ENCODE assay signal across 9 mouse cellular contexts in the genomic region with DNA sequence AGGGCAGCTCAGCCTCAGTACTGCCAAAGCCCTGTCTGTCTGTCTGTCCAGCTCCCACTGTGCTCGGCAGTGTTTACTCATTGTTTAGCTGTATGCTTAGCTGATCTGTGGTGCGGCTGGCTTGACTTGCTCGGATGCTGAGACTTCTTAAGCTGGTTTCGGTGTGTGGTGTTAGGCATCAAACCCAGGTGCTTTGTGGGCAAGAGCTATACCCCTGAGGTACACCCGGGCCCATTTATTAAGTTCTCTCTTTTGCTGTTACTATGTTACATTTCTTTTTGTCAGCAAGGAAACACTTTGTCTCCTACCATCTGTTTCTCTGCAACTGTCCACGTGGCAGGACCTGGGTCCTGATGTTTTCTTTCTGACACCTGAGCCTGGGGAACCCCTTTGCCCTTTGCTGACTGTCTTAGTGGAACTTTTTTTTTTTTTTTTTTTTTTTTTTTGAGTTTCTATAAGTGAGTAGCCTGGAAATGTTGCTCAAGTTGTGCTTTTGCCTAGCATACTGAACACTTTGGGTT.
DNase-seq lines count a peak whose midpoint lies in the region; ATAC-seq and TF ChIP-seq lines count a peak whose summit lies in the region.
"Had no signal": no experiment of that assay in that cellular context is flagged by ENCODE, and none has a peak within 500 bp of the region (broad histone marks: within the 10 kb centered on the region; RNA-seq: fewer than 3 reads in every experiment).

No protein-coding gene starts in this region.

- DNase-seq in forebrain, embryonic 10.5 days (ENCODE audit: extremely low spot score, low spot score), result no peak
- DNase-seq in forebrain, embryonic 11.5 days (ENCODE audit: low spot score), result no peak
- DNase-seq in liver, adult 2 months (ENCODE audit: extremely low read depth, low read depth, low spot score), result no peak
- DNase-seq in liver, embryonic 11.5 days (ENCODE audit: low spot score), result no peak
- no peak for DNase-seq in embryonic facial prominence, embryonic 14.5 days (ENCODE audit: low spot score)
- DNase-seq in naive thymus-derived CD4-positive, alpha-beta T cell, adult 2 months (ENCODE audit: low read depth), result peak; percentile 51
- DNase-seq in left cerebral cortex, postnatal 4 days, result no peak
- no peak for DNase-seq in midbrain, embryonic 11.5 days (ENCODE audit: low spot score, missing footprints)
- DNase-seq: right cerebral cortex, postnatal 4 days had no signal

- TF ChIP-seq CTCF in liver, adult 2 months (IDR thresholded peaks at IDR 0.05; ENCODE audit: low read depth, low read length), result no peak

- TF ChIP-seq POLR2A in liver, adult 2 months (IDR thresholded peaks at IDR 0.05; ENCODE audit: extremely low read depth, insufficient read depth, low read length), result no peak

- no peak for ATAC-seq in forebrain, embryonic 11.5 days (replicated peaks; ENCODE audit: low FRiP score)
- no peak for ATAC-seq in liver, embryonic 11.5 days (replicated peaks; ENCODE audit: low FRiP score)
- ATAC-seq in embryonic facial prominence, embryonic 14.5 days (ENCODE audit: low read depth), result no peak
- no peak for ATAC-seq in midbrain, embryonic 11.5 days (ENCODE audit: low FRiP score)

- H3K27ac ChIP-seq in forebrain, embryonic 10.5 days, result peak overlapping the region; percentile 77
- no peak overlapping the region for H3K27ac ChIP-seq in forebrain, embryonic 11.5 days (ENCODE audit: low read depth, low read length)
- H3K27ac ChIP-seq in liver, adult 2 months (replicated peaks; ENCODE audit: insufficient read depth, low read depth, low read length), result peak overlapping the region; percentile 1
- H3K27ac ChIP-seq in liver, embryonic 11.5 days (ENCODE audit: low read depth, low read length), result no peak overlapping the region
- H3K27ac ChIP-seq in embryonic facial prominence, embryonic 14.5 days (replicated peaks; ENCODE audit: low read depth, low read length), result peak overlapping the region; percentile 50; the same call in 1 of the 2 replicates
- H3K27ac ChIP-seq in midbrain, embryonic 11.5 days (ENCODE audit: low read depth, low read length), result no peak overlapping the region

- no peak overlapping the region for H3K4me3 ChIP-seq in forebrain, embryonic 10.5 days
- no peak overlapping the region for H3K4me3 ChIP-seq in forebrain, embryonic 11.5 days (ENCODE audit: low read depth, low read length)
- H3K4me3 ChIP-seq in liver, adult 2 months (ENCODE audit: insufficient read depth, low read depth, low read length), result no peak overlapping the region
- no peak overlapping the region for H3K4me3 ChIP-seq in liver, embryonic 11.5 days (ENCODE audit: low read depth, low read length)
- H3K4me3 ChIP-seq in embryonic facial prominence, embryonic 14.5 days (ENCODE audit: low read depth, low read length), result no peak overlapping the region
- no peak overlapping the region for H3K4me3 ChIP-seq in midbrain, embryonic 11.5 days (ENCODE audit: low read depth, low read length)

- H3K9ac ChIP-seq in forebrain, embryonic 11.5 days (ENCODE audit: low read length), result no peak overlapping the region
- no peak overlapping the region for H3K9ac ChIP-seq in liver, adult 2 months (ENCODE audit: low read depth, low read length)
- no peak overlapping the region for H3K9ac ChIP-seq in liver, embryonic 11.5 days (ENCODE audit: low read depth, low read length)
- H3K9ac ChIP-seq in embryonic facial prominence, embryonic 14.5 days (ENCODE audit: low read depth, low read length), result no peak overlapping the region
- no peak overlapping the region for H3K9ac ChIP-seq in midbrain, embryonic 11.5 days (ENCODE audit: low read length)

- H3K4me2 ChIP-seq in forebrain, embryonic 11.5 days (ENCODE audit: low read depth, low read length, severe bottlenecking), result no peak overlapping the region
- H3K4me2 ChIP-seq in liver, embryonic 11.5 days, result no peak overlapping the region
- no peak overlapping the region for H3K4me2 ChIP-seq in embryonic facial prominence, embryonic 14.5 days (ENCODE audit: low read depth, low read length)
- no peak overlapping the region for H3K4me2 ChIP-seq in midbrain, embryonic 11.5 days

- no peaks in the 10 kb centered on the region for H3K9me3 ChIP-seq in forebrain, embryonic 10.5 days
- no peaks in the 10 kb centered on the region for H3K9me3 ChIP-seq in forebrain, embryonic 11.5 days (ENCODE audit: control insufficient read depth, low read length)
- no peaks in the 10 kb centered on the region for H3K9me3 ChIP-seq in liver, embryonic 11.5 days (ENCODE audit: control insufficient read depth, low read length)
- no peaks in the 10 kb centered on the region for H3K9me3 ChIP-seq in embryonic facial prominence, embryonic 14.5 days (ENCODE audit: control insufficient read depth, low read length)
- no peaks in the 10 kb centered on the region for H3K9me3 ChIP-seq in midbrain, embryonic 11.5 days (ENCODE audit: control insufficient read depth, low read length)

- H3K27me3 ChIP-seq in forebrain, embryonic 10.5 days (ENCODE audit: poor library complexity, severe bottlenecking), result no peaks in the 10 kb centered on the region
- no peaks in the 10 kb centered on the region for H3K27me3 ChIP-seq in forebrain, embryonic 11.5 days (ENCODE audit: control insufficient read depth, insufficient read depth, low read length)
- no peaks in the 10 kb centered on the region for H3K27me3 ChIP-seq in liver, adult 2 months (ENCODE audit: control insufficient read depth, insufficient read depth, low read length)
- no peaks in the 10 kb centered on the region for H3K27me3 ChIP-seq in liver, embryonic 11.5 days (replicated peaks; ENCODE audit: control insufficient read depth, insufficient read depth, low read length)
- H3K27me3 ChIP-seq in embryonic facial prominence, embryonic 14.5 days (replicated peaks; ENCODE audit: control insufficient read depth, insufficient read depth, low read length), result no peaks in the 10 kb centered on the region
- no peaks in the 10 kb centered on the region for H3K27me3 ChIP-seq in midbrain, embryonic 11.5 days (ENCODE audit: control insufficient read depth, insufficient read depth, low read length)

- no peaks in the 10 kb centered on the region for H3K36me3 ChIP-seq in forebrain, embryonic 10.5 days (replicated peaks)
- H3K36me3 ChIP-seq in forebrain, embryonic 11.5 days (ENCODE audit: control insufficient read depth, insufficient read depth, low read length), result no peaks in the 10 kb centered on the region
- no peaks in the 10 kb centered on the region for H3K36me3 ChIP-seq in liver, adult 2 months (ENCODE audit: control insufficient read depth, insufficient read depth, low read length)
- no peaks in the 10 kb centered on the region for H3K36me3 ChIP-seq in liver, embryonic 11.5 days (ENCODE audit: control insufficient read depth, insufficient read depth, low read length)
- H3K36me3 ChIP-seq in embryonic facial prominence, embryonic 14.5 days (ENCODE audit: control insufficient read depth, insufficient read depth, low read length), result no peaks in the 10 kb centered on the region
- H3K36me3 ChIP-seq in midbrain, embryonic 11.5 days (ENCODE audit: control insufficient read depth, insufficient read depth, low read length), result no peaks in the 10 kb centered on the region

- WGBS in forebrain, embryonic 10.5 days, result 75% methylated on average over 6 of the region's 6 CpGs
- WGBS in forebrain, embryonic 11.5 days, result 67% methylated on average over 6 of the region's 6 CpGs
- 38% methylated on average over 6 of the region's 6 CpGs for WGBS in liver, adult 2 months
- WGBS in liver, embryonic 11.5 days, result 69% methylated on average over 6 of the region's 6 CpGs
- WGBS in embryonic facial prominence, embryonic 14.5 days, result 37% methylated on average over 6 of the region's 6 CpGs
- WGBS in midbrain, embryonic 11.5 days, result 69% methylated on average over 6 of the region's 6 CpGs

- peaks cover 46% of the 10 kb centered on the region for H3K4me1 ChIP-seq in forebrain, embryonic 10.5 days
- 0 out of 2 replicates have a peak, but pooled peaks cover 2% of the 10 kb centered on the region for H3K4me1 ChIP-seq in forebrain, embryonic 11.5 days (replicated peaks; ENCODE audit: control insufficient read depth, insufficient read depth, low read length)
- peaks cover 17% of the 10 kb centered on the region for H3K4me1 ChIP-seq in liver, adult 2 months (ENCODE audit: control insufficient read depth, insufficient read depth, low read length)
- 0 out of 2 replicates have a peak, but pooled peaks cover 13% of the 10 kb centered on the region for H3K4me1 ChIP-seq in liver, embryonic 11.5 days (replicated peaks; ENCODE audit: control insufficient read depth, insufficient read depth, low read length)
- peaks cover 33% of the 10 kb centered on the region for H3K4me1 ChIP-seq in embryonic facial prominence, embryonic 14.5 days (ENCODE audit: control insufficient read depth, insufficient read depth, low read length)
- H3K4me1 ChIP-seq in midbrain, embryonic 11.5 days (ENCODE audit: control insufficient read depth, insufficient read depth, low read length), result no peaks in the 10 kb centered on the region

- peaks cover 37% of the 10 kb centered on the region; the same call in 1 of the 2 replicates for H3K79me2 ChIP-seq in liver, adult 2 months (ENCODE audit: control insufficient read depth, insufficient read depth, low read length)

- intact Hi-C loops in left cerebral cortex, postnatal 4 days (cut with DNase I), result no loop called here

Comparison
In these comparisons a context has a peak if more than half of its experiments do, and no peak if none do; other contexts are left out.
1. H3K27ac ChIP-seq: peak in forebrain, embryonic 10.5 days (single experiment), liver, adult 2 months (single experiment) and embryonic facial prominence, embryonic 14.5 days (single experiment); none in forebrain, embryonic 11.5 days (single experiment), liver, embryonic 11.5 days (single experiment) and midbrain, embryonic 11.5 days (single experiment).